Mouse (Mus musculus): ENCODE data around the gene Dock7.

GRCm38 (mm10) chr4:99121123-99121755 lies 524 bp upstream of the Dock7 start:
- TF ChIP-seq POLR2A (IDR thresholded peaks at IDR 0.05; ENCODE audit: extremely low read depth, insufficient read depth, low read length) (no peak), CTCF (IDR thresholded peaks at IDR 0.05; ENCODE audit: low read depth, low read length) (no peak)
